Mouse (Mus musculus): ENCODE results near the gene Dnase1l2. TPM values are rescaled to one million over a fixed set of nuclear protein-coding genes. Genes with fewer than 3 reads are reported as not detected.

Gene Dnase1l2
- total and polyA plus RNA-seq, 2 experiments from 2014 or later = 0.44 to 4.5 TPM

DNA sequence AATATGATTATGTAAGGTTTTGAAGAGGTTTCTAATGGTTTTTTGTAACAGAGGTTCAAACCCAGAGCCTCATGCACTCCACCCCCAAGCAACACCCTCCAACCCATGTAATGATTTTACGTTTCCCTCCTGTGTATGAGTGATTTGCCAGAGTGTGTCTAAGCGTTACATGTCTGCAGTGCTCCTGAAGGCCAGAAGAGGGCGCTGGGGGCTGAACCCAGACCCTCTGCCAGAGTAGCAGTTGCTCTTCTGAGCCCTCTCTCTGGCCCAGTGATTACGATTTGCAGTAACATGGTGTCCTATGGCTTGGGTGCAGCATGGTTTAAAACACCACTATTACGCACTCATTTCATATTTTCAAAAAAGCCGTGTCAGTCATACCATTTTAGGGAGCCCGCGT is 51.8 kb downstream of the Dnase1l2 start:
- Histone ChIP-seq H3K9me3 (replicated peaks; ENCODE audit: control insufficient read depth, low read length) (no peaks in the 10 kb centered on the region), H3K27me3 (ENCODE audit: control insufficient read depth, insufficient read depth, low read length) (no peaks in the 10 kb centered on the region), H3K27ac (ENCODE audit: low read depth) (no peak overlapping the region), H3K4me1 (ENCODE audit: control insufficient read depth, insufficient read depth) (no peaks in the 10 kb centered on the region), H3K9ac (replicated peaks; ENCODE audit: low read depth, low read length) (no peak overlapping the region), H3K36me3 (replicated peaks; ENCODE audit: control insufficient read depth, insufficient read depth, low read length) (peaks cover 20% of the 10 kb centered on the region), H3K4me2 (ENCODE audit: low read depth, low read length) (no peak overlapping the region), H3K4me3 (ENCODE audit: low read depth, low read length) (no peak overlapping the region)
- DNase-seq (ENCODE audit: low spot score) = no peak
- WGBS = 69% methylated on average over 8 of the region's 8 CpGs
- no peak for ATAC-seq (ENCODE audit: insufficient read depth, low read depth)
- no peak for TF ChIP-seq EP300 (IDR thresholded peaks at IDR 0.05; ENCODE audit: low read depth)
- no peak; the same call in 1 of the 2 replicates for TF ChIP-seq CTCF (IDR thresholded peaks at IDR 0.05; ENCODE audit: low read depth)

Other genes starting within 250 kb of the Dnase1l2 start
- 9.1 and 19.3 TPM in 2 replicates for gene Tbc1d24, start 237.5 kb downstream of the Dnase1l2 start, total RNA-seq (2014; rRNA removed; ENCODE audit: low replicate concordance)
- 2.8 and 2.9 TPM in 2 replicates for gene Tbc1d24, start 237.5 kb downstream of the Dnase1l2 start, polyA plus RNA-seq (2015; fragmentation: Nextera tagmentation; extraction: Ambion mirVana)
- 5.1 and 7.3 TPM in 2 replicates for gene Ntn3, start 233.6 kb downstream of the Dnase1l2 start, total RNA-seq (2014; rRNA removed; ENCODE audit: low replicate concordance)
- 0.59 and 0.74 TPM in 2 replicates for gene Ntn3, start 233.6 kb downstream of the Dnase1l2 start, polyA plus RNA-seq (2015; fragmentation: Nextera tagmentation; extraction: Ambion mirVana)
- gene Tedc2, start 222.3 kb downstream of the Dnase1l2 start, total RNA-seq (2014; rRNA removed; ENCODE audit: low replicate concordance) = 12.7 and 13.6 TPM in 2 replicates
- 3.1 and 4.2 TPM in 2 replicates for gene Tedc2, start 222.3 kb downstream of the Dnase1l2 start, polyA plus RNA-seq (2015; fragmentation: Nextera tagmentation; extraction: Ambion mirVana)
- gene Ccnf, start 191.6 kb downstream of the Dnase1l2 start, total RNA-seq (2014; rRNA removed; ENCODE audit: low replicate concordance) = 12.4 and 13.8 TPM in 2 replicates
- gene Ccnf, start 191.6 kb downstream of the Dnase1l2 start, polyA plus RNA-seq (2015; fragmentation: Nextera tagmentation; extraction: Ambion mirVana) = 7.2 and 7.5 TPM in 2 replicates
- gene Abca17, start 92.0 kb downstream of the Dnase1l2 start, total RNA-seq (2014; rRNA removed; ENCODE audit: low replicate concordance) = not detected in 2 replicates
- gene Abca17, start 92.0 kb downstream of the Dnase1l2 start, polyA plus RNA-seq (2015; fragmentation: Nextera tagmentation; extraction: Ambion mirVana) = not detected in 2 replicates
- gene Abca3, start 91.2 kb downstream of the Dnase1l2 start, total RNA-seq (2014; rRNA removed; ENCODE audit: low replicate concordance) = 13.8 and 14.8 TPM in 2 replicates
- 3.5 and 4.4 TPM in 2 replicates for gene Abca3, start 91.2 kb downstream of the Dnase1l2 start, polyA plus RNA-seq (2015; fragmentation: Nextera tagmentation; extraction: Ambion mirVana)
- gene Rnps1, start 28.5 kb downstream of the Dnase1l2 start, total RNA-seq (2014; rRNA removed; ENCODE audit: low replicate concordance) = 123 and 174 TPM in 2 replicates
- 127 and 135 TPM in 2 replicates for gene Rnps1, start 28.5 kb downstream of the Dnase1l2 start, polyA plus RNA-seq (2015; fragmentation: Nextera tagmentation; extraction: Ambion mirVana)
- 440 and 624 TPM in 2 replicates for gene Eci1, start 16.5 kb downstream of the Dnase1l2 start, total RNA-seq (2014; rRNA removed; ENCODE audit: low replicate concordance)
- gene Eci1, start 16.5 kb downstream of the Dnase1l2 start, polyA plus RNA-seq (2015; fragmentation: Nextera tagmentation; extraction: Ambion mirVana) = 595 and 640 TPM in 2 replicates
- 19.6 and 20.6 TPM in 2 replicates for gene E4f1, start 27.2 kb upstream of the Dnase1l2 start, total RNA-seq (2014; rRNA removed; ENCODE audit: low replicate concordance)
- 14.0 and 17.8 TPM in 2 replicates for gene E4f1, start 27.2 kb upstream of the Dnase1l2 start, polyA plus RNA-seq (2015; fragmentation: Nextera tagmentation; extraction: Ambion mirVana)
- gene Pgp, start 27.3 kb upstream of the Dnase1l2 start, total RNA-seq (2014; rRNA removed; ENCODE audit: low replicate concordance) = 48.4 and 62.3 TPM in 2 replicates
- 65.8 and 70.6 TPM in 2 replicates for gene Pgp, start 27.3 kb upstream of the Dnase1l2 start, polyA plus RNA-seq (2015; fragmentation: Nextera tagmentation; extraction: Ambion mirVana)
- not detected in 2 replicates for gene Bricd5, start 30.8 kb upstream of the Dnase1l2 start, total RNA-seq (2014; rRNA removed; ENCODE audit: low replicate concordance)
- not detected in 2 replicates for gene Bricd5, start 30.8 kb upstream of the Dnase1l2 start, polyA plus RNA-seq (2015; fragmentation: Nextera tagmentation; extraction: Ambion mirVana)
- gene Mlst8, start 36.0 kb upstream of the Dnase1l2 start, total RNA-seq (2014; rRNA removed; ENCODE audit: low replicate concordance) = 12.4 and 44.9 TPM in 2 replicates
- gene Mlst8, start 36.0 kb upstream of the Dnase1l2 start, polyA plus RNA-seq (2015; fragmentation: Nextera tagmentation; extraction: Ambion mirVana) = 10.1 and 11.5 TPM in 2 replicates
- 0.11 TPM in 1 of 2 replicates, not detected in the other for gene Caskin1, start 45.5 kb upstream of the Dnase1l2 start, total RNA-seq (2014; rRNA removed; ENCODE audit: low replicate concordance)
- 0.14 TPM in 2 replicates for gene Caskin1, start 45.5 kb upstream of the Dnase1l2 start, polyA plus RNA-seq (2015; fragmentation: Nextera tagmentation; extraction: Ambion mirVana)
- gene Traf7, start 84.8 kb upstream of the Dnase1l2 start, total RNA-seq (2014; rRNA removed; ENCODE audit: low replicate concordance) = 206 and 281 TPM in 2 replicates
- 46.0 and 48.9 TPM in 2 replicates for gene Traf7, start 84.8 kb upstream of the Dnase1l2 start, polyA plus RNA-seq (2015; fragmentation: Nextera tagmentation; extraction: Ambion mirVana)
- 0.27 TPM in 1 of 2 replicates, not detected in the other for gene Rab26, start 91.1 kb upstream of the Dnase1l2 start, total RNA-seq (2014; rRNA removed; ENCODE audit: low replicate concordance)
- 0.46 and 0.54 TPM in 2 replicates for gene Rab26, start 91.1 kb upstream of the Dnase1l2 start, polyA plus RNA-seq (2015; fragmentation: Nextera tagmentation; extraction: Ambion mirVana)
- gene Pkd1, start 106.7 kb upstream of the Dnase1l2 start, total RNA-seq (2014; rRNA removed; ENCODE audit: low replicate concordance) = 44.5 and 57.5 TPM in 2 replicates
- 7.1 and 9.8 TPM in 2 replicates for gene Pkd1, start 106.7 kb upstream of the Dnase1l2 start, polyA plus RNA-seq (2015; fragmentation: Nextera tagmentation; extraction: Ambion mirVana)
- gene Tsc2, start 189.5 kb upstream of the Dnase1l2 start, total RNA-seq (2014; rRNA removed; ENCODE audit: low replicate concordance) = 55.4 and 88.7 TPM in 2 replicates
- gene Tsc2, start 189.5 kb upstream of the Dnase1l2 start, polyA plus RNA-seq (2015; fragmentation: Nextera tagmentation; extraction: Ambion mirVana) = 29.2 and 34.4 TPM in 2 replicates
- gene Nthl1, start 189.6 kb upstream of the Dnase1l2 start, total RNA-seq (2014; rRNA removed; ENCODE audit: low replicate concordance) = 3.7 and 10.0 TPM in 2 replicates
- 5.7 and 7.3 TPM in 2 replicates for gene Nthl1, start 189.6 kb upstream of the Dnase1l2 start, polyA plus RNA-seq (2015; fragmentation: Nextera tagmentation; extraction: Ambion mirVana)
- 87.9 and 118 TPM in 2 replicates for gene Slc9a3r2, start 207.2 kb upstream of the Dnase1l2 start, total RNA-seq (2014; rRNA removed; ENCODE audit: low replicate concordance)
- gene Slc9a3r2, start 207.2 kb upstream of the Dnase1l2 start, polyA plus RNA-seq (2015; fragmentation: Nextera tagmentation; extraction: Ambion mirVana) = 61.9 and 68.1 TPM in 2 replicates
- not detected in 2 replicates for gene Npw, start 215.4 kb upstream of the Dnase1l2 start, total RNA-seq (2014; rRNA removed; ENCODE audit: low replicate concordance)
- not detected in 2 replicates for gene Npw, start 215.4 kb upstream of the Dnase1l2 start, polyA plus RNA-seq (2015; fragmentation: Nextera tagmentation; extraction: Ambion mirVana)
- gene Zfp598, start 226.6 kb upstream of the Dnase1l2 start, total RNA-seq (2014; rRNA removed; ENCODE audit: low replicate concordance) = 25.4 and 27.5 TPM in 2 replicates
- 7.8 TPM in 2 replicates for gene Zfp598, start 226.6 kb upstream of the Dnase1l2 start, polyA plus RNA-seq (2015; fragmentation: Nextera tagmentation; extraction: Ambion mirVana)
- not detected in 2 replicates for gene Syngr3, start 246.8 kb upstream of the Dnase1l2 start, total RNA-seq (2014; rRNA removed; ENCODE audit: low replicate concordance)
- 0.16 and 0.49 TPM in 2 replicates for gene Syngr3, start 246.8 kb upstream of the Dnase1l2 start, polyA plus RNA-seq (2015; fragmentation: Nextera tagmentation; extraction: Ambion mirVana)